In the genomic region with DNA sequence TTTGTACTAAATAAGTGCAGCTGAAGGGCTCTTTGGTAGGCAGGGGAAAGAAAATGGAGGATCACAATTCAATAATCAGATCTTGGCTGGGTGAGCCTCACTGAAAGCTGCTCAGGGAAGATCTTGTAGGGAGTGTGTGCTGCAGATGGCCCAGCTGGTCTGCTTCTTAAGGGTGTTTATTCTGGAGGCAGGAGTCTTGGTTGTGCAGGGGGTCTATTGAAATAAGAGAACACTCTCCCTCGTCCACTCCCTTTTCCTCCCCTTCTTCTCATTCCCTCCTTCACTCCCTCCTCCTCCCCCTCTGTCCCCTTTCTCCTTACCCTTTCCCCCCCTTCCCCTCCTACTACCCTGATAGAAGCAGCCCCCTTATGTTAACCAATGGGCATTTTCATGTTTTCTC, we compare ENCODE assay signal across 22 mouse cellular contexts.
DNase-seq lines count a peak whose midpoint lies in the region; ATAC-seq and TF ChIP-seq lines count a peak whose summit lies in the region.
"Had no signal": no experiment of that assay in that cellular context is flagged by ENCODE, and none has a peak within 500 bp of the region (broad histone marks: within the 10 kb centered on the region; RNA-seq: fewer than 3 reads in every experiment).

No protein-coding gene starts in this region.

- no peaks in the 10 kb centered on the region for H3K36me3 ChIP-seq in kidney, embryonic 14.5 days (ENCODE audit: control insufficient read depth, insufficient read depth, low read length)
- H3K36me3 ChIP-seq in kidney, embryonic 16.5 days (ENCODE audit: insufficient read depth, low read length) = no peaks in the 10 kb centered on the region
- H3K36me3 ChIP-seq in kidney, postnatal 0 days (ENCODE audit: insufficient read depth, low read length) = no peaks in the 10 kb centered on the region
- H3K36me3 ChIP-seq in kidney, embryonic 15.5 days = no peaks in the 10 kb centered on the region
- no peaks in the 10 kb centered on the region for H3K36me3 ChIP-seq in lung, embryonic 14.5 days (ENCODE audit: insufficient read depth)
- no peaks in the 10 kb centered on the region for H3K36me3 ChIP-seq in lung, postnatal 0 days (ENCODE audit: insufficient read depth, low read length)
- H3K36me3 ChIP-seq: G1E had no signal

- WGBS in kidney, embryonic 14.5 days = 23% methylated on average over 1 of the region's 1 CpGs
- WGBS in kidney, embryonic 16.5 days = 40% methylated on average over 1 of the region's 1 CpGs
- 45% methylated on average over 1 of the region's 1 CpGs for WGBS in kidney, postnatal 0 days
- 21% methylated on average over 1 of the region's 1 CpGs for WGBS in kidney, embryonic 15.5 days
- WGBS in lung, embryonic 14.5 days = 25% methylated on average over 1 of the region's 1 CpGs
- 56% methylated on average over 1 of the region's 1 CpGs for WGBS in lung, postnatal 0 days

- no peak overlapping the region for H3K9ac ChIP-seq in kidney, embryonic 14.5 days (ENCODE audit: low read depth, low read length)
- H3K9ac ChIP-seq in kidney, embryonic 16.5 days (replicated peaks; ENCODE audit: low read length) = no peak overlapping the region
- no peak overlapping the region for H3K9ac ChIP-seq in kidney, postnatal 0 days (ENCODE audit: low read depth, low read length)
- H3K9ac ChIP-seq in kidney, embryonic 15.5 days = no peak overlapping the region
- no peak overlapping the region for H3K9ac ChIP-seq in lung, embryonic 14.5 days
- no peak overlapping the region for H3K9ac ChIP-seq in lung, postnatal 0 days (replicated peaks; ENCODE audit: low read depth)

- TF ChIP-seq CTCF in kidney, postnatal 0 days (IDR thresholded peaks at IDR 0.05; ENCODE audit: low read depth) = no peak
- TF ChIP-seq CTCF in lung, embryonic 14.5 days (IDR thresholded peaks at IDR 0.05; ENCODE audit: low read depth) = no peak
- TF ChIP-seq CTCF in lung, postnatal 0 days (IDR thresholded peaks at IDR 0.05) = no peak

- H3K4me2 ChIP-seq in kidney, embryonic 14.5 days (replicated peaks; ENCODE audit: low read depth, low read length) = no peak overlapping the region
- no peak overlapping the region for H3K4me2 ChIP-seq in kidney, embryonic 16.5 days (replicated peaks; ENCODE audit: low read depth, low read length)
- H3K4me2 ChIP-seq in kidney, postnatal 0 days (ENCODE audit: low read length) = no peak overlapping the region
- no peak overlapping the region for H3K4me2 ChIP-seq in kidney, embryonic 15.5 days
- no peak overlapping the region for H3K4me2 ChIP-seq in lung, embryonic 14.5 days
- no peak overlapping the region for H3K4me2 ChIP-seq in lung, postnatal 0 days (replicated peaks; ENCODE audit: low read depth, low read length)

- peak; percentile 74 for ATAC-seq in kidney, embryonic 14.5 days (ENCODE audit: low FRiP score, low TSS enrichment)
- ATAC-seq in kidney, embryonic 16.5 days (ENCODE audit: low FRiP score, low TSS enrichment) = peak; percentile 31; the same call in 1 of the 2 replicates
- no peak; the same call in 1 of the 2 replicates for ATAC-seq in kidney, postnatal 0 days (replicated peaks; ENCODE audit: low FRiP score, low read depth)
- ATAC-seq in kidney, embryonic 15.5 days (replicated peaks; ENCODE audit: low FRiP score) = no peak
- ATAC-seq in lung, embryonic 14.5 days (ENCODE audit: insufficient read depth) = no peak
- no peak for ATAC-seq in lung, postnatal 0 days
- ATAC-seq: activated CD4-positive, CD25-positive, alpha-beta regulatory T cell, adult 4 months; CD4-positive, CD25-positive, alpha-beta regulatory T cell, adult 4 months; Patski had no signal

- peaks cover 9% of the 10 kb centered on the region; the same call in 1 of the 2 replicates for H3K4me1 ChIP-seq in kidney, embryonic 14.5 days (ENCODE audit: control insufficient read depth, insufficient read depth, low read length)
- peaks cover 22% of the 10 kb centered on the region for H3K4me1 ChIP-seq in kidney, embryonic 16.5 days (ENCODE audit: insufficient read depth, low read length)
- H3K4me1 ChIP-seq in kidney, postnatal 0 days (replicated peaks; ENCODE audit: insufficient read depth, low read length) = 0 out of 2 replicates have a peak, but pooled peaks cover 9% of the 10 kb centered on the region
- peaks cover 29% of the 10 kb centered on the region for H3K4me1 ChIP-seq in kidney, embryonic 15.5 days
- no peaks in the 10 kb centered on the region; the same call in 1 of the 2 replicates for H3K4me1 ChIP-seq in lung, embryonic 14.5 days (ENCODE audit: insufficient read depth)
- H3K4me1 ChIP-seq in lung, postnatal 0 days (ENCODE audit: insufficient read depth, low read depth, low read length) = no peaks in the 10 kb centered on the region; the same call in 1 of the 2 replicates

- no peaks in the 10 kb centered on the region for H3K9me3 ChIP-seq in kidney, embryonic 14.5 days (ENCODE audit: control insufficient read depth, low read length)
- no peaks in the 10 kb centered on the region for H3K9me3 ChIP-seq in kidney, embryonic 16.5 days (ENCODE audit: low read length)
- no peaks in the 10 kb centered on the region for H3K9me3 ChIP-seq in kidney, postnatal 0 days (replicated peaks; ENCODE audit: low read length)
- no peaks in the 10 kb centered on the region for H3K9me3 ChIP-seq in kidney, embryonic 15.5 days (replicated peaks)
- H3K9me3 ChIP-seq in lung, embryonic 14.5 days (ENCODE audit: low read depth, low read length) = no peaks in the 10 kb centered on the region
- H3K9me3 ChIP-seq in lung, postnatal 0 days (ENCODE audit: low read length) = no peaks in the 10 kb centered on the region

- TF ChIP-seq EP300 in lung, postnatal 0 days (IDR thresholded peaks at IDR 0.05) = no peak

- no peak overlapping the region for H3K27ac ChIP-seq in kidney, embryonic 14.5 days (ENCODE audit: low read depth, low read length)
- no peak overlapping the region for H3K27ac ChIP-seq in kidney, embryonic 16.5 days (ENCODE audit: low read length)
- no peak overlapping the region for H3K27ac ChIP-seq in kidney, postnatal 0 days
- no peak overlapping the region for H3K27ac ChIP-seq in kidney, embryonic 15.5 days
- no peak overlapping the region for H3K27ac ChIP-seq in lung, embryonic 14.5 days (ENCODE audit: low read depth)
- no peak overlapping the region for H3K27ac ChIP-seq in lung, postnatal 0 days (ENCODE audit: low read length)

- no peaks in the 10 kb centered on the region for H3K27me3 ChIP-seq in kidney, embryonic 14.5 days (ENCODE audit: control insufficient read depth, insufficient read depth, low read length)
- H3K27me3 ChIP-seq in kidney, embryonic 16.5 days (ENCODE audit: insufficient read depth, low read length) = no peaks in the 10 kb centered on the region
- H3K27me3 ChIP-seq in kidney, postnatal 0 days (ENCODE audit: insufficient read depth, low read length) = no peaks in the 10 kb centered on the region
- no peaks in the 10 kb centered on the region for H3K27me3 ChIP-seq in kidney, embryonic 15.5 days
- no peaks in the 10 kb centered on the region for H3K27me3 ChIP-seq in lung, embryonic 14.5 days (ENCODE audit: insufficient read depth, low read length)
- H3K27me3 ChIP-seq in lung, postnatal 0 days (replicated peaks; ENCODE audit: insufficient read depth, low read length) = no peaks in the 10 kb centered on the region
- H3K27me3 ChIP-seq: CH12.LX, Patski had no signal

- no peak overlapping the region for H3K4me3 ChIP-seq in kidney, embryonic 14.5 days (ENCODE audit: low read length)
- H3K4me3 ChIP-seq in kidney, embryonic 16.5 days (ENCODE audit: low read length) = no peak overlapping the region
- H3K4me3 ChIP-seq in kidney, postnatal 0 days (replicated peaks; ENCODE audit: low read depth, low read length) = no peak overlapping the region
- no peak overlapping the region for H3K4me3 ChIP-seq in kidney, embryonic 15.5 days (replicated peaks)
- H3K4me3 ChIP-seq in lung, embryonic 14.5 days (ENCODE audit: low read depth, low read length) = no peak overlapping the region
- no peak overlapping the region for H3K4me3 ChIP-seq in lung, postnatal 0 days (ENCODE audit: low read depth, low read length)

- no peak for DNase-seq in kidney, postnatal 4 days
- DNase-seq in kidney, adult 8-10 months = no peak
- peak; percentile 82 for DNase-seq in kidney, postnatal 0 days (ENCODE audit: low spot score)
- peak; percentile 4 for DNase-seq in lung, embryonic 14.5 days
- no peak for DNase-seq in lung, postnatal 0 days (ENCODE audit: low spot score)
- DNase-seq: adrenal gland, adult 2 months; adrenal gland, adult 8-10 months; adrenal gland, postnatal 10 days; adrenal gland, postnatal 14 days; adrenal gland, postnatal 25 days; adrenal gland, postnatal 36 days; B cell, adult 2 months; cerebellum, adult 11 months; cerebellum, adult 11-12 months had no signal

Comparison
In these comparisons a context has a peak if more than half of its experiments do, and no peak if none do; other contexts are left out.
1. ATAC-seq: peak in kidney, embryonic 14.5 days (single experiment) and kidney, embryonic 16.5 days (single experiment); none in kidney, postnatal 0 days (single experiment), kidney, embryonic 15.5 days (single experiment), lung, embryonic 14.5 days (single experiment) and lung, postnatal 0 days (single experiment).
2. DNase-seq: peak in kidney, postnatal 0 days (single experiment) and lung, embryonic 14.5 days (single experiment); none in kidney, postnatal 4 days (0 of 2), kidney, adult 8-10 months (0 of 2) and lung, postnatal 0 days (single experiment).